Mouse (Mus musculus) ES-E14 (cell line): ENCODE data around the gene Prkag1. TPM values are rescaled to one million over a fixed set of nuclear protein-coding genes. Genes with fewer than 3 reads are reported as not detected.

Experiments used
- DNase-seq: peaks from one replicate; pipeline ENCODE4 v3.0.0-alpha.2; 2013; ENCODE audit warnings: low read depth, low spot score
- H3K27ac ChIP-seq: 2 replicates; pipeline ENCODE4 v1.5.1; 2012; ENCODE audit warnings: low read depth, mild to moderate bottlenecking, low read length, moderate library complexity, mixed read lengths; ENCODE audit not compliant: poor library complexity, insufficient read depth, severe bottlenecking
- H3K36me3 ChIP-seq: 2 replicates; pipeline ENCODE4 v1.6.1; 2012; ENCODE audit warnings: mild to moderate bottlenecking, low read length, moderate library complexity, mixed read lengths; ENCODE audit not compliant: control insufficient read depth, poor library complexity, insufficient read depth, severe bottlenecking
- H3K4me1 ChIP-seq, 2 experiments: fragments of 150-350 bp in 1 of 2; sonication (generic) in 1 of 2; 2 replicates each; pipeline ENCODE4 v1.6.1; 2012; ENCODE audit warnings: low read length in 2 of 2, mild to moderate bottlenecking in 1 of 2, mixed read lengths in 1 of 2; ENCODE audit not compliant: control insufficient read depth in 2 of 2, insufficient read depth in 2 of 2, poor library complexity in 1 of 2
- H3K4me3 ChIP-seq, 2 experiments: fragments of 150-350 bp in 1 of 2; sonication (generic) in 1 of 2; 2 replicates each; pipeline ENCODE4 v1.5.1; 2012; ENCODE audit warnings: low read length in 2 of 2, low read depth in 1 of 2, mild to moderate bottlenecking in 1 of 2, mixed read lengths in 1 of 2; ENCODE audit not compliant: insufficient read depth in 1 of 2, poor library complexity in 1 of 2, severe bottlenecking in 1 of 2
- H3K9ac ChIP-seq: 2 replicates; pipeline ENCODE4 v1.6.1; 2012; ENCODE audit warnings: low read depth, mild to moderate bottlenecking, low read length, mixed read lengths; ENCODE audit not compliant: poor library complexity, insufficient read depth, severe bottlenecking
- H3K9me3 ChIP-seq: fragments of 150-350 bp; sonication (generic); 2 replicates; pipeline ENCODE4 v1.6.1; 2012; ENCODE audit warnings: low read depth, mild to moderate bottlenecking, low read length; ENCODE audit not compliant: control insufficient read depth, insufficient read depth
- CHD2 ChIP-seq: IDR thresholded peaks from 2 replicates; pipeline ENCODE4 v1.6.1; 2014; ENCODE audit warnings: mild to moderate bottlenecking, low read depth, low read length, inconsistent platforms
- HCFC1 ChIP-seq: IDR thresholded peaks from 2 replicates; pipeline ENCODE4 v1.6.1; 2012; ENCODE audit warnings: low read length, inconsistent platforms, borderline replicate concordance; ENCODE audit not compliant: insufficient read depth
- MAFK ChIP-seq: IDR thresholded peaks from 2 replicates; pipeline ENCODE4 v1.6.1; 2014; ENCODE audit warnings: mild to moderate bottlenecking, low read depth, low read length, inconsistent platforms; ENCODE audit not compliant: insufficient read depth
- ZC3H11A ChIP-seq: IDR thresholded peaks from 2 replicates; pipeline ENCODE4 v1.6.1; 2012; ENCODE audit warnings: low read depth, mild to moderate bottlenecking, inconsistent platforms, low read length, borderline replicate concordance
- ZNF384 ChIP-seq: IDR thresholded peaks from 2 replicates; pipeline ENCODE4 v1.6.1; 2012; ENCODE audit warnings: low read depth, low read length, inconsistent platforms
- in situ Hi-C, 2 experiments: fragments of 600-800 bp; cut with MboI; formaldehyde crosslinking; loops; one replicate each; pipeline ENCODE4 v1.15.1; 2025; ENCODE audit warnings: low sequenced_read_pairs in 2 of 2, inconsistent platforms in 1 of 2; ENCODE audit not compliant: unreplicated experiment in 2 of 2
- total RNA-seq: library from RNA; depleted of rRNA; stranded (reverse); fragments of 300-350 nt; gene quantifications from 2 replicates; pipeline ENCODE4 v1.2.3, GENCODE M21; 2012

Prkag1 gene
- total RNA-seq, 1 experiment = 54.7 TPM

DNA sequence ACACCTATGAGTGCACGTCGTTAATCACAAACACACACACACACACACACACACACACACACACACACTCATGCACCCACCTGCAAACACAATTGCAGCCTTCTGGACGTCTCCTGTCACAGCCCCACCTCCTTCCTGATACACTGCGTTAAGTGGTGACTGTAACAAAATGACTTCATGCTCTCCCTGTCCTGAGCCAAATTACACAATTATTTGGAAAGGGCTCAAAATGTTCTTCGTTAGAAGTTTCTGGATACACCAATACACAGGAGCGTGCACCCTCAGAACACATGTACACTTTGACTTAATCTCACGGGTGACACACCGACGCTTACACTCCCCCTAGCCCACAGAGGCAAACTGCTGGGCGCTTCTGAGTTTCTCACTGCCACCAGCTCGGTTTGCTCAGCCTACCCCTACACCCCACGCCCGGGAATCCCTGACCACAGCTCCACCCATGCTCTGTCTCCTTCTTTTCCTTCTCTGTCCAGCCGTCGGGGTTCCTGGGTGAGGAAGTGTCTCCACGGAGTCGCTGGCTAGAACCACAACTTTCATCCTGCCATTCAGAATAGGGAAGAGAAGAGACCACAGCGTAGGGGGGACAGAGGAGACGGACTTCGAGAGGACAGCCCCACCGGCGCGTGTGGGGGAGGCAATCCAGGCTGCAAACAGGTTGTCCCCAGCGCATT lies 42.2 kb downstream of the Prkag1 start:
- no peaks in the 10 kb centered on the region for H3K36me3 ChIP-seq
- H3K9me3 ChIP-seq = no peaks in the 10 kb centered on the region
- H3K4me3 ChIP-seq = peak overlapping the region in 1 of 2 experiments; percentile 22; a peak in 1 of 4 replicates
- in situ Hi-C loops = loop anchor here in 1 of 2 experiments (25.0 kb wide), 1 partner anchor 298 kb away; the partner anchor contains the start of genes C1ql4 and Dnajc22
- peaks cover 0 to 24% of the 10 kb centered on the region in 2 experiments; a peak in 1 of 4 replicates for H3K4me1 ChIP-seq
- no peak overlapping the region for H3K27ac ChIP-seq
- DNase-seq = no peak
- TF ChIP-seq ZC3H11A (no peak), HCFC1 (no peak), MAFK (no peak), ZNF384 (no peak), CHD2 (no peak)
- H3K9ac ChIP-seq = no peak overlapping the region

DNA sequence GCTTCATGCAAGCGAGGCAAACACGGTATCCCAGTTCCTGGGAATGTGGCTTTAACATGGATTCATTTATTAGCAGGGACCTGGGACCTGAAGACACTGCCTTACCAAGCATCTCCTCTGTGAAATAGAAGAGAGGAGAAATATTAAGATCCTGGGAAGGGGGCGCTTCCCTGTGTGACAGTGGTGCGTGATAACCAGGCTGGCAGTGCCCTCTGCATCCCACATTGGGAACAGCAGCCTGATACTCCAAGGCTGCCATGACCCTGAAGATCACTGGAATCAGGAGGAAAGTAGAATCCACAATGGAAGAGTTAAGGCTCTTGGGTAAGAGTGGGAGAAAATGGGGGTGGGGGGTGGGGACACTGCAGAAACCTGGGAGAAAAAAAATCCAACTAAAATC lies 43.4 kb downstream of the Prkag1 start:
- TF ChIP-seq ZNF384 = no peak
- TF ChIP-seq CHD2 = no peak
- no peak for TF ChIP-seq ZC3H11A
- no peak for TF ChIP-seq MAFK
- no peak for TF ChIP-seq HCFC1
- Histone ChIP-seq H3K9ac (no peak overlapping the region), H3K4me1 (peaks cover 0 to 21% of the 10 kb centered on the region in 2 experiments; a peak in 1 of 4 replicates), H3K4me3 (no peak overlapping the region), H3K36me3 (no peaks in the 10 kb centered on the region), H3K27ac (no peak overlapping the region), H3K9me3 (no peaks in the 10 kb centered on the region)
- DNase-seq = no peak
- in situ Hi-C loops = loop anchor here in 1 of 2 experiments (25.0 kb wide), 1 partner anchor 299 kb away; the partner anchor contains the start of genes C1ql4 and Dnajc22

DNA sequence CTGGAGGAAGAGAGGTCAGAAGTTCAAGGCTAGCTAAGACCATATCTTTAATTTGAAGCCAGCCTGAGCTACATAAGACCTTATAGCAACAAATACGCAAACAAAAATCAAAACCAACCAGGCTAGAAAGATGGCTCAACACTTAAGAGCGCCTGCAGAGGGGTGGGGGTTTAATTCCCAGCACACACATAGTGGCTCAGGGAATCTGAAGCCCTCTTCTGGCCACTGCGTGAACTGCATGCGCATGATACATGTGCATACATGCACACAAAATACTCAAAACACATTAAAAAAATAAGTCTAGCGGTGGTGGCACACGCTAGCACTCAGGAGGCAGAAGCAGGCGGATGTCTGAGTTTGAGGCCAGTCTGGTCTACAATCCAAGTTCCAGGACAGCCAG lies 45.6 kb downstream of the Prkag1 start:
- H3K4me1 ChIP-seq = peaks cover 0 to 11% of the 10 kb centered on the region in 2 experiments; a peak in 1 of 4 replicates
- TF ChIP-seq HCFC1 = no peak
- TF ChIP-seq MAFK = no peak
- no peak for TF ChIP-seq ZC3H11A
- TF ChIP-seq CHD2 = no peak
- TF ChIP-seq ZNF384 = no peak
- in situ Hi-C loops = loop anchor here in 1 of 2 experiments (25.0 kb wide), 1 partner anchor 302 kb away; the partner anchor contains the start of genes C1ql4 and Dnajc22
- no peak overlapping the region for H3K9ac ChIP-seq
- H3K36me3 ChIP-seq = no peaks in the 10 kb centered on the region
- no peaks in the 10 kb centered on the region for H3K9me3 ChIP-seq
- no peak overlapping the region for H3K4me3 ChIP-seq
- no peak for DNase-seq
- H3K27ac ChIP-seq = no peak overlapping the region

DNA sequence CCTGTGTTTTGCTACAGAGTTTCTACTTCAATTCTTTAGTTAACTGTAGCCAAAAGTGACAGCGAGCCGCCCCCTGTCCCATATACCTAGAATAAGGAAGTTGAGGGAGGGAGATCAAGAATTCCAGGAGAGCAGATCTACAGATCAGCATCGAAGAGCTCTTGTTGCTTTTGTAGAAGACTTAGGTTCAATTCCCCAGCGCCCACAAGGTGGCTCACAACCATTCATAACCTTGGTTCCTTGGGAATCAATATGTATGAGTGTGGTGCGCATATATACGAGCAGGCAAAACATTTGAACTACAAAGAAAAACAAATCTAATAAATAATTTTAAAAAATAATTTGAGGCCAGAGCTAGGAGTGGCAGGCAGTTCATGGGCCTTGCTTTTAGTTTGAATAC lies 50.2 kb downstream of the Prkag1 start:
- TF ChIP-seq ZNF384 (no peak), HCFC1 (no peak), MAFK (no peak), CHD2 (no peak), ZC3H11A (no peak)
- H3K4me1 ChIP-seq = 0 out of 4 replicates have a peak, but pooled peaks cover 0 to 9% of the 10 kb centered on the region in 2 experiments
- in situ Hi-C loops = loop anchor here in 1 of 2 experiments (25.0 kb wide), 1 partner anchor 306 kb away; the partner anchor contains the start of genes C1ql4 and Dnajc22

More for the DNA sequence above, 50.2 kb downstream of the Prkag1 start:
- Histone ChIP-seq H3K27ac (no peak overlapping the region), H3K4me3 (no peak overlapping the region), H3K36me3 (no peaks in the 10 kb centered on the region), H3K9me3 (no peaks in the 10 kb centered on the region), H3K9ac (no peak overlapping the region)
- DNase-seq = no peak
